Mouse (Mus musculus) embryonic fibroblast, embryonic 13.5 days (primary cell): ENCODE data around the gene Vmn2r16. TPM values are rescaled to one million over a fixed set of nuclear protein-coding genes. Genes with fewer than 3 reads are reported as not detected.

Experiments
- H3K27ac ChIP-seq: 2 replicates; pipeline ENCODE4 v1.5.1; 2012; ENCODE audit warnings: low read length, control low read depth, inconsistent platforms; ENCODE audit not compliant: insufficient read depth
- H3K4me1 ChIP-seq: 2 replicates; pipeline ENCODE4 v1.6.1; 2011; ENCODE audit warnings: low read length; ENCODE audit not compliant: control insufficient read depth, insufficient read depth
- H3K4me3 ChIP-seq: 2 replicates; pipeline ENCODE4 v1.5.1; 2011; ENCODE audit warnings: mild to moderate bottlenecking, control low read depth, low read length; ENCODE audit not compliant: insufficient read depth
- CTCF ChIP-seq: IDR thresholded peaks from 2 replicates; pipeline ENCODE4 v1.5.1; 2011; ENCODE audit warnings: mild to moderate bottlenecking, control low read depth, low read length, moderate library complexity, borderline replicate concordance; ENCODE audit not compliant: insufficient read depth
- POLR2A ChIP-seq: IDR thresholded peaks from 2 replicates; pipeline ENCODE4 v1.6.1; 2011; ENCODE audit warnings: low read depth, mild to moderate bottlenecking, control low read depth, low read length, moderate library complexity
- polyA plus RNA-seq: library from polyadenylated mRNA; stranded (reverse); fragments of >200 nt; gene quantifications from 2 replicates; pipeline ENCODE4 v1.2.4, GENCODE M21; 2011; ENCODE audit warnings: low read depth; ENCODE audit not compliant: missing spikeins, insufficient read length

Gene Vmn2r16
- polyA plus RNA-seq, result not detected in 2 replicates

GRCm38 (mm10) chr5:109329862-109330261, at the start of gene Vmn2r16:
Gene Vmn2r16, plus strand, starts transcription at chr5:109330162.
- TF ChIP-seq POLR2A (no peak), CTCF (no peak)
- Histone ChIP-seq H3K27ac (no peak within 1 kb of the TSS), H3K4me3 (no peak within 1 kb of the TSS), H3K4me1 (no peaks in the 10 kb centered on the region)

- H3K4me3 ChIP-seq, result no peak overlapping the region
- TF ChIP-seq CTCF (no peak), POLR2A (no peak)
- no peak overlapping the region for H3K27ac ChIP-seq
- H3K4me1 ChIP-seq, result no peaks in the 10 kb centered on the region
These were observed 35.3 kb upstream of the Vmn2r16 start for GRCm38 (mm10) chr5:109294655-109295054.

- Histone ChIP-seq H3K27ac (no peak within 1 kb of the TSS), H3K4me3 (no peak within 1 kb of the TSS), H3K4me1 (no peaks in the 10 kb centered on the region)
- TF ChIP-seq CTCF (no peak), POLR2A (no peak)
These were observed 32.4 kb upstream of the Vmn2r16 start, which contains the start of gene Vmn2r15 for GRCm38 (mm10) chr5:109297544-109297943. Gene Vmn2r15, minus strand, starts transcription at chr5:109297644.

- H3K4me3 ChIP-seq, result no peak within 1 kb of the TSS
- no peaks in the 10 kb centered on the region for H3K4me1 ChIP-seq
- H3K27ac ChIP-seq, result no peak within 1 kb of the TSS
- TF ChIP-seq POLR2A (no peak), CTCF (no peak)
These were observed 89.4 kb downstream of the Vmn2r16 start, which contains the start of gene Vmn2r17 for GRCm38 (mm10) chr5:109419388-109419787. Gene Vmn2r17, plus strand, starts transcription at chr5:109419688.

Other genes with a start within 250 kb of the Vmn2r16 start
- not detected in 2 replicates for gene Vmn2r12, start 232.2 kb upstream of the Vmn2r16 start, polyA plus RNA-seq
- gene Vmn2r13, start 138.0 kb upstream of the Vmn2r16 start, polyA plus RNA-seq, result not detected in 2 replicates
- gene Vmn2r14, start 105.5 kb upstream of the Vmn2r16 start, polyA plus RNA-seq, result not detected in 2 replicates
- gene Vmn2r15, start 32.5 kb upstream of the Vmn2r16 start, polyA plus RNA-seq, result not detected in 2 replicates
- not detected in 2 replicates for gene Vmn2r17, start 89.5 kb downstream of the Vmn2r16 start, polyA plus RNA-seq
- 16.2 and 16.7 TPM in 2 replicates for gene Crlf2, start 228.8 kb downstream of the Vmn2r16 start, polyA plus RNA-seq